Mouse (Mus musculus) B cell, adult 2 months (primary cell): ENCODE data around the gene Ints7.

Experiments used
- DNase-seq, 2 experiments: peaks; one replicate each; pipeline ENCODE4 v3.0.0; 2022

Gene Ints7

DNA sequence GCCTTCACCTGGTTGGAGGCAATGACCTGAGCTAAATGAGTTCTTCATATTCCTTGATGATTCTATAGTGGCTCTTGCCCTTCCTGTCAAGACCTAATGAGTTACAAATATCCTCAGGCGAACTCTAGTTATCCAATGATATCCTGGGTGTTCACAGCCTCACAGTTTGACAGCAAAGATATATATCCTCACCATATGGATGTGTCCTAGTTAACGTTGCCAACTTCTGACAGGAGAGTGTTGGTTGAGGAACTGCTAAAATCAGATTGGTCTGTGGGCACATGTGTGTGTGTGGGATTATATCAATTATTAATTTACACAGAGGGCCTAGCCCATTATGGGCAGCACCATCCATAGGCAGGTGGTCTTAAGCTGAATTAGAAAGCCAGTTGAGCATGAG lies 63.0 kb downstream of the Ints7 start:
- no peak for DNase-seq

DNA sequence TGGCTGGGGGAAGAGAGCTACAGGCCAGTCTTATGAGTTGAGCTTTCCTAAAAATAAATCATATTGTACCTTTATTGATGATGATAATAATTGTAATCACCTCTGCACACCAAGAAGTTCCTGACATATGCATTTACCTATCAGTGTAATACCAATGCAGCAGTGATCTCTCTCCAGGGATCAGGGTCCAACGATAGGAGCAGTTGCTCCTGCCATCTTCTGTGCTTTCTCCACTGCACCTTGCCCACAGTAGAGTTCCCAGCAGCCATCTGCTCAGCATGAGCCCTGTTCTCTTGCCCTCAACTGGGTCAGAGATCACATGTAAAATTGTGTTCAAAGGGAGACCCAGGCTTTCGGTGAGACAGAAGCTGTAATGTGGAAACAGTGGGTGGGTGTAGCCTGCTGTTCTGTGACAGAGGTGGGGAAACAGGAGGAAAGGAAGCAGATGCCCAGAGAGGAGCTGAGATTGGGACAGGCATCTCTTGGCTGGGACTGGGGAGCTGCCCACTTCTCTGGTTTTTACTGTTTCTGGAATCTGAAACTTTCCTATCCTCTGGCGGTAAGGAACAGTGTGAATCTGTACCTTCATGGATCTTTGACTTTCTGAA lies 63.9 kb downstream of the Ints7 start:
- no peak for DNase-seq

GRCm38 (mm10) chr1:191640146-191640545 lies 64.7 kb downstream of the Ints7 start:
- DNase-seq: no peak

GRCm38 (mm10) chr1:191640848-191641247 lies 65.4 kb downstream of the Ints7 start:
- DNase-seq: no peak

DNA sequence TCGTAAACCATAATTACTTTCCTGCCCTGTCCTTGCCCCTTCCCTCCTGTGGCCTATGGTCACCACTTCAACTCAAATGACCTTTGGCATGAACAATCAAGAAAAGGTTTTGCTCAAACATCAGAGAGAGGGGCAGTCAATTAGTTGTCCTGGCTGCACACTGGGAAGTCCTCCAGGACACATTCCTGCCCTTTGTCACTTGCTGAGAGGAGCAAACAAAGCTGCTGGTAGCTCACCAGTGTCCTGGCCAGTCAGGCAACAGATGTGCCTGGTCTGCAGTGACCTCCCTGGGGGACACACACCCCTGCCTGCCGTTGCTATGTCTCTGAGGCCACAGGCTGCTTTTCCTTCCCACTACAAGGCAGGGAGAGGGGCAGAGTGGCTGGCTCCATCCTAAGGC lies 66.0 kb downstream of the Ints7 start:
- no peak for DNase-seq

DNA sequence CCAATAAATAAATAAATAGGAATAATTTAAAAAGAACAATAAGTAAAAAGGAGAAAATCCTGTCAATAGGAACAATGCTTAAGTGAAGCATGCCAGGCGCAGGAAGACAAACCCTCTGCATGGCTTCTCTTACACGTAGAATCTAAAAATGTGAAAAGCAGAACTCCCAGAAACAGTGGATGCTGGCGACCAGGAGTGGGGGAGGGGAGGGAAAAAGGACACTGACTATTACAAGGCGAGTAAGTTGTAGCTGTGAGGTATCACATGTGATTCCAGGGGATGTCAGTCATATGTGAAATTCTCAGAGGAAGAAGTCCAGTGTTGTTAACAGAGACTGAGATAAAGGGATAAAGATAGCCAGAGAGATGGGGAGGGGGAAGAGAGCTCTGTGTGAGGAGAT lies 67.5 kb downstream of the Ints7 start:
- DNase-seq: peak; percentile 26 to 32

GRCm38 (mm10) chr1:191645921-191646320 lies 70.5 kb downstream of the Ints7 start:
- DNase-seq: no peak

GRCm38 (mm10) chr1:191647590-191647989 lies 72.2 kb downstream of the Ints7 start:
- no peak for DNase-seq

DNA sequence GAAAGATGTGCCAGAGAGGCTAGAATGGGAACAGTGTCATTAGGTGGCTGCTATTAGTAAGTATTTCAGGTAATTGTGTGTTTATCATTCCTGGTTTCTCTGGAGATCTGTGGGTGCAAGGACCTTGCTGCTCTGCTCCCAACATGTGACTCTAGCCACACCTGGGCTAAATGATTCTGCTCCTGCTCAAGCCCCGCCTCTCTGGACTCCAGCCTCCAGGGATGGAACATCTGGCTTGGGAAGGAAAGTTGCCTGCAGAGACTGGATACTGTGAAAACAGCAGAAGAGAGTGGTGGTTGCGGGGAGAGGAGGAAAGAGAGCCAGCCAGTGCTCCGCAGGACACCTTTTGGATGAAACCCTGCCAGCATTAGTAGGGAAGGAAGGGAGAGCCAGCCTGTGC lies 84.0 kb downstream of the Ints7 start:
- no peak for DNase-seq

DNA sequence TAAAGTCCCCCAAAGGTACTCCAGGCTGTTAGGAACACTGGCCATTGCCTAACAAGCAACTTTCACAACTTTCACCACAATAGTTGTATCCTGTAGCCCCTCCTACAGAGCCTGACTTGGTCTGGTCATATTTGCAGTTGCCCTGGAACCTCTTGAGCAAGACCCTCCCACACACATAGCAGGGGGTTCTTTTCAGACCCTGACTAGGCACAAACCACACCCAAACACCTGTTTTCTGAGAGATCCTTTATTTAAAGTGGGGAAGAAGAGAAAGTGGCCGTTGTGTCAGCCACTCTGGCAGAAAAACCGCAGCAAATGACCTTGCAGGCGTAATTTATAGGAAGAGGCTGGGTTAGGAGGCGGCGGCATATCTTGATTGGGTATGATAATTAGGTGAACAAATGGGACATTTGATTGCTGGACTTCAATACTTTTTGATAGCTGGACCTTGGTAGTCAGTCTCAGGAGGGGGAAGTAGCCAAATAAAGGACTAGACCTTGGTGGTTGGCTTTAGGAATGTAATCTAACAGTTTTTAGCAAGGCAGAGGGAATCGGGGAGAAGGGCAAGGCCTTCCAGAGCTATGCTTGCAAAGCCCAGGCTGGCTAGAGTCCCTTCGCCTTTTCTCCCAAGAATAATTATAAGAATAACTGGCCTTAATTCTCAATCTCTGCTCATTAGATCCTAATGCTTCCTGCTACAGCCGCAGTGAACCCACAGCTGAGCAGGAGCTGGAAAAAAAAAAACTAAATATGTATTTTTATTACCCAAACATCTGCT lies 85.8 kb downstream of the Ints7 start:
- no peak for DNase-seq

DNA sequence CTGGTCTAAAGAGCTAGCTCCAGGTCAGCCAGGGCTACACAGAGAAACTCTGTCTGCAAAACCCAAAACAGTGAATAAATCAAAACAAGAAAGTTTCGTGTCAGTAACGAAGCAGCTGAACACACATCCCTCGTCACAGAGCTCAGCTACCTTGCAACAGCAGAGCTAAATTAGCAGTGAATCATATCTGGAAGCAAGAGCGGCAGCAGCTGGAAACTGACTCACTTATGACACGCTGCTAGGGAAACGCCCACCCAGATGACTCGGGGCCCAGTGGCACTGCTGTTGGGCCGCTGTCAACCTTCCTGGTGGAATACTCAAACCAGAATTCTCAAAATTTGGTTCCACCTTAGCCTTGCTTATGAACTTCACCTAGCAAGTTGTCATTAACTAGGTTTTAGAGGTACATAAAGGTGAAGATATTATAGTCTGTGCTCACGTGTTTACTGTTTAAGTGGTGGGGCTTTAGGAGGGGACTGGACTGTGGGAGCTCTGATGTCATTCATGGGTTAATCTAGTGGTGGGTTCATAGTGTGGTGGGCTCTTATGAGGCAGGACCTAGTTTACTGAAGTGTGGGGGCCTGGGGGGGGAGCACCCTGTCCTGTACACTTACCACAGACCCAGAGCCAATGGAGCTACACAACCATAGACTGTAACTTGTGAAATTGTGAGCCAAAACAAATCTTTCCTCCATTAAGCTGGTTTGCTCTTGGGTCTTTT lies 86.9 kb downstream of the Ints7 start:
- no peak for DNase-seq

DNA sequence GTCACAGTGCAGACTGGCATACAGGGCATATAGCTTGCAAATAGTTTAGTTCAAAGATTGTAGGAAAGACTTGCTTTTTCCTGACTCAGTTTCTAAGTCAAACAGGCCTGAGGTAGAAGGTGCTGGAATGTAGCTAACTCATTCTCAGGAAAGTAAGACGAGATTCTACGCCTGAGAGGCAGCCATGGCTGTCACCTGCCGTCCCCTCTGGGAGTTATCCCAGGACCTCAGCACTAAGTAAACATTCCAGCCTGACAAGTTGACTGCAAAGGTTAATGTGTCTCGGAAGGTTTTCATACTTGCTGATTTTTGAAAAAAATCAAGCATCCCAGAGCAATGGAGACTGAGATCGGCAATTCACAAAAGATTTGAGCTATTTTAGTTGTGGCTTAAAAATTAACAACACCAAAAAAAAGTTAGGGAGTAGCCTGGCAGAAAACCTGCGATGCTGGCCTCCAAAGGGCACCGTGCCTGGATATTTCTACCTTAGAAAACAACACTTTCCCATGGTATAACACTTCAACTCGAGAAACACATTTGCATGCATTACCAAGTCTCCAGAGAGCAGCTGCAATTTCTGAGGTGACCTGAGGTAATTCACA lies 87.6 kb downstream of the Ints7 start:
- DNase-seq: no peak

GRCm38 (mm10) chr1:191663603-191664002 lies 88.2 kb downstream of the Ints7 start:
- DNase-seq: no peak

DNA sequence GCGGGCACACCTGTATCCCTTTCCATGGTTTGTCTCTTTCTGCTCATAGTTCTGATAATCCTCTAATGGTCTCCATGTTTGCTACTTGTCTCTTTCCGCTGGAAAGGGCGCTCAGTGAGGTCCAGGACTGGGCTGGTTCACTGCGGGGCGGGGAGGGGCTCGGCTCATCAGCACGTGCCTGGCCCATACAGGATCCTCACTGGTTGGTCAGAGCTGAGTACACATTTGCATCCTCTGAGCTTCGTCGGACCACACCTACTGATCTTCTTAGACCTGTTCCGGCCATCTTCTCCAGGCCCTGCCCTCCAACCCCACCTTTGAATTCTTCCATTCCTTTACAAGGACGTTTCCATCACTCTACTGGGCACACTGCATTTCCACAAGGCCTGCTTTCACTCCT lies 90.9 kb downstream of the Ints7 start:
- no peak for DNase-seq

DNA sequence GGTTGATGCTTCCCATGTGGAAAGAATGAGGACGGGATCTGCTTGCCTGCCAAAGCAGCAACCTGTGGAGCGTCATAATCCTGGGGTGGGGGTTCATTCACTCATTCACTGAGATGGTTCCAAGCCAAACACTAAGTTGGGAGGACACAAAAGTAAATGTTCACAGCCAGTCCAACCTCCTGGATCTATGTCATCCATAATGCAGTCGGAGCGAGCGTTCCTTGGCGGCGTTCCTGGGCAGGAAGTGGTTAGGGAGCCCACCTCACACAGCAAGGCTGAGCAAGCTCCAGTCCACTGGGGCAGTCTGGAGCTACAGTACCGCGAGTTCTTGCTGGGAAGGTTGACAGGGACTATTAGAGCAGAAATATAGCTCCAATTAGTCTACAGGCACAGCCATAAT lies 92.6 kb downstream of the Ints7 start:
- no peak for DNase-seq
